Mouse (Mus musculus) kidney, adult 2 months (tissue): ENCODE data around the gene Txnip.

Source experiments
- CTCF ChIP-seq: fragments of 200-500 bp; conservative IDR thresholded peaks from 2 replicates; pipeline ENCODE4 v1.5.1; 2011; ENCODE audit warnings: low read depth, mild to moderate bottlenecking, control low read depth, low read length, moderate library complexity, mixed read lengths; ENCODE audit not compliant: insufficient read depth, insufficient read length
- POLR2A ChIP-seq: fragments of 200-500 bp; IDR thresholded peaks from one replicate; pipeline ENCODE4 v1.6.1; 2011; ENCODE audit warnings: low read depth, low read length, control low read depth

DNA sequence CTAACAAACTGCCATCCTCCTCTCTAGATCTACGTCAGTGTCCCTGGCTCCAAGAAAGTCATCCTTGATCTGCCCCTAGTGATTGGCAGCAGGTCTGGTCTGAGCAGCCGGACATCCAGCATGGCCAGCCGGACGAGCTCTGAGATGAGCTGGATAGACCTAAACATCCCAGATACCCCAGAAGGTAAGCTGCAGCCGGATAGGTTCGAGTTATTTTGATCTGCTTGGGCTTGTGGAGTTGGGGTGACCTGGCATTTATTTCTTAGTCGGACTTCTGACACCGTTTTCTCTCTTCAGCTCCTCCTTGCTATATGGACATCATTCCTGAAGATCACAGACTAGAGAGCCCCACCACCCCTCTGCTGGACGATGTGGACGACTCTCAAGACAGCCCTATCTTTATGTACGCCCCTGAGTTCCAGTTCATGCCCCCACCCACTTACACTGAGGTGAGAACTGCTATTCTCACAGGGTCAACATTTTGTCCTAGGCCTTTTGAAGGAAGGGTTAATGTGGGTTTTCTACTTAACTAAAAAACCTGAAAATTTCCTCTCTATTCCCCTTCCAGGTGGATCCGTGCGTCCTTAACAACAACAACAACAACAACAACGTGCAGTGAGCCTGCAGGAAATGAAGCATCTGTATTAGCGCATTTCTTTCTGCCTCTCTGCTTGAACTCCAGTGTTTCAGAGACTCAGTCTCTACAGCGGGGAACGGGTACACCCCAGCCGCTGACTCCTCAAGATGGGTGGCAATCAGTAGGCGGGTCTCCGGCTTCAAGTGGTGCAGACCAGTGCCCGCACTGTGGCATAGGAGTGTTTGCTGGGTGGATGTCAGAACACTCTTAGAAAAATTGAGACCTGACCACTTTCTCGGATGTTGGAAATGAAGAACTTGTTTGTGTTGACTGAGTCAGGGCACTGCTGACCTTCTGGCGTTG is 2.4 kb downstream of the Txnip start:
- TF ChIP-seq POLR2A (no peak), CTCF (no peak)
